Mouse (Mus musculus) embryonic facial prominence, embryonic 14.5 days (tissue): ENCODE measurements at regions not wholly inside any gene's neighbourhood (a gene's known extent, or its start where the extent isn't known, plus 50 kb on each side); places are given as distances from the start of the nearest gene placed in this dataset.

Source experiments
- ATAC-seq: fragments of 200-750 bp; cut with Nextera tagmentation; 2 replicates; pipeline ENCODE4 v1.8.0; 2017; ENCODE audit warnings: low read depth, moderate number of reproducible peaks, moderate TSS enrichment
- DNase-seq: peaks from one replicate; pipeline ENCODE4 v3.0.0-alpha.2; 2015; ENCODE audit warnings: low spot score
- H3K27ac ChIP-seq: fragments of 300-500 bp; sonication (generic); replicated peaks from 2 replicates; pipeline ENCODE4 v1.5.1; 2014; ENCODE audit warnings: low read depth, mild to moderate bottlenecking, low read length, moderate library complexity
- H3K27me3 ChIP-seq: fragments of 300-500 bp; sonication (generic); replicated peaks from 2 replicates; pipeline ENCODE4 v1.6.1; 2014; ENCODE audit warnings: low read length; ENCODE audit not compliant: control insufficient read depth, insufficient read depth
- H3K36me3 ChIP-seq: fragments of 300-500 bp; sonication (generic); 2 replicates; pipeline ENCODE4 v1.6.1; 2014; ENCODE audit warnings: low read length, mixed read lengths; ENCODE audit not compliant: control insufficient read depth, insufficient read depth
- H3K4me1 ChIP-seq: fragments of 300-500 bp; sonication (generic); 2 replicates; pipeline ENCODE4 v1.6.1; 2014; ENCODE audit warnings: antibody characterized with exemption, low read length; ENCODE audit not compliant: control insufficient read depth, insufficient read depth
- H3K4me2 ChIP-seq: fragments of 300-500 bp; sonication (generic); 2 replicates; pipeline ENCODE4 v1.6.1; 2014; ENCODE audit warnings: low read depth, mild to moderate bottlenecking, low read length, moderate library complexity, mixed read lengths
- H3K4me3 ChIP-seq: fragments of 300-500 bp; sonication (generic); 2 replicates; pipeline ENCODE4 v1.5.1; 2014; ENCODE audit warnings: low read depth, mild to moderate bottlenecking, low read length
- H3K9ac ChIP-seq: fragments of 300-500 bp; sonication (generic); 2 replicates; pipeline ENCODE4 v1.6.1; 2014; ENCODE audit warnings: low read depth, mild to moderate bottlenecking, low read length, moderate library complexity, mixed read lengths
- H3K9me3 ChIP-seq: fragments of 300-500 bp; sonication (generic); 2 replicates; pipeline ENCODE4 v1.6.1; 2016; ENCODE audit warnings: low read length; ENCODE audit not compliant: control insufficient read depth
- WGBS: fragments of 180-500 bp; shearing (Covaris S2); extraction: QIAGEN DNeasy Blood & Tissue Kit; methylation state at CpG from one replicate; pipeline ENCODE4 v1.1.7; 2014; 5-methylcytosine and 5-hydroxymethylcytosine counted together

DNA sequence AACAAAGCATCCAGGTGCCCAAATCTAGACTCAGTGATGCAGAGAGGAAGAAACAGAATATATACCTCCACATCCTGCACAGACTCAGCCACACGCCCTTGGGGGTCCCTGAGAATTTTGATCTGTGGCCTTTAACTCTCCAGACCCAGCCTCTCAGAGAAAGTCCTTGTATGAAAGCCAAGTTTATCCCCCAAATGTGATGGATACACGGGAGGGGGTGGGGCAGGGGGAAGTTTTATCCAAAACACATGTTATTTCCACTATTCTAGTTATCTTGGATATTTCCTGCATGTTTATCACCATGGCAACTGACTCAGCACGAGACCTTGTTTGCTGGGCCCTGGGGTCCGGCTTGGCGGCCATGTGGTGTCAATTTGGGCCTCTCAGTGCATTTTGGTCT is 57.8 kb upstream of the Cdon start:
- Histone ChIP-seq H3K4me2 (no peak overlapping the region), H3K9me3 (no peaks in the 10 kb centered on the region), H3K9ac (no peak overlapping the region), H3K4me3 (no peak overlapping the region), H3K4me1 (peaks cover 48% of the 10 kb centered on the region), H3K27ac (peak overlapping the region; percentile 81), H3K36me3 (no peaks in the 10 kb centered on the region), H3K27me3 (no peaks in the 10 kb centered on the region)
- DNase-seq (peak; percentile 88), ATAC-seq (peak; percentile 53)
- WGBS: 31% methylated on average over 5 of the region's 5 CpGs

- H3K27me3 ChIP-seq: no peaks in the 10 kb centered on the region
- DNase-seq (no peak), ATAC-seq (no peak)
- no peak overlapping the region for H3K4me2 ChIP-seq
- 55% methylated on average over 3 of the region's 4 CpGs for WGBS
- no peaks in the 10 kb centered on the region for H3K9me3 ChIP-seq
- H3K9ac ChIP-seq: no peak overlapping the region
- peaks cover 48% of the 10 kb centered on the region for H3K4me1 ChIP-seq
- peak overlapping the region; percentile 81 for H3K27ac ChIP-seq
- H3K36me3 ChIP-seq: no peaks in the 10 kb centered on the region
- H3K4me3 ChIP-seq: no peak overlapping the region
These were observed 57.0 kb upstream of the Cdon start for GRCm38 (mm10) chr9:35363936-35364335.

DNA sequence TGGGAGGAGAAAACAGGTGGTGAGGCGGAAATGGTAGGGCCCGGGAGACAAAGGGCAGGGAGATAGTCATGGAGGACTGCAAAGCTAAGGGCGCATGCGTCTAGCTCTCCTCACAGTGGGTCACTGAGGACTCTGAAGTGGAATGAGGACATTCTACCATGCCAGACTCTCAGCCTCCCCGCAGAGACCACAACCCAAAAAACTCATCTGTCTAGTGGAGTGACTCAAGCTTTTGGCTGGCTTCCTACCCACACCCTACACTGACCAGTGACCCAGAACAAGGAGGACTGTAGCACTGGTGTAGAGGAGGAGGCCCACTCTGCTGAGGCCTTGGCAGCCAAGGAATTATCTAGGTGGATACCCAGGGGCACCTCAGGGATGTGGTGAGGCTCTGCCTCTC is 55.0 kb upstream of the Cdon start:
- no peaks in the 10 kb centered on the region for H3K27me3 ChIP-seq
- H3K4me2 ChIP-seq: no peak overlapping the region
- WGBS: 98% methylated on average over 5 of the region's 5 CpGs
- H3K36me3 ChIP-seq: no peaks in the 10 kb centered on the region
- ATAC-seq (no peak), DNase-seq (no peak)
- H3K9ac ChIP-seq: no peak overlapping the region
- no peak overlapping the region for H3K27ac ChIP-seq
- H3K4me3 ChIP-seq: no peak overlapping the region
- peaks cover 29% of the 10 kb centered on the region for H3K4me1 ChIP-seq
- H3K9me3 ChIP-seq: no peaks in the 10 kb centered on the region

DNA sequence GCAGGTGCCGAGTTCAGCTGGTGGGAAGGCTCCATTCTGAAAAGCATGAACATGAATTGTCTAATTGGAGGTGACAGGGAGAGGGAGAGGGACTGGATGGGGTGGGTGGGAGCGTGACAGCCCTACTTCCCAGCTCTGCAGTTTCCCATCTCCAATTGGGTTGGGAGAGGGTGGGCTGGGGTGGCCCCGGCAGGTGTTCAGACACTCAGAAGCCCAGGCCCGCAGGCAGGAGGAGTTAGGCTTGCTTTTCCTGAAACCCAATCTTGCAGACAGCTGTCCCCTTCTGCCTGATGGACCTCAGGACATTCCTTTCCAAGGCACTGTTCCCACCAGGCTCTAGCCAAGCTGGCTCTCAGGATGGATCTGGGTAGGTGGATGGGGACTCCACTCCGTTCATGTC is 51.9 kb upstream of the Cdon start:
- Histone ChIP-seq H3K4me2 (no peak overlapping the region), H3K9me3 (no peaks in the 10 kb centered on the region), H3K27ac (no peak overlapping the region), H3K4me3 (no peak overlapping the region), H3K27me3 (no peaks in the 10 kb centered on the region), H3K4me1 (peaks cover 13% of the 10 kb centered on the region), H3K36me3 (no peaks in the 10 kb centered on the region), H3K9ac (no peak overlapping the region)
- ATAC-seq (peak; percentile 86), DNase-seq (peak; percentile 87)
- 51% methylated on average over 5 of the region's 5 CpGs for WGBS

DNA sequence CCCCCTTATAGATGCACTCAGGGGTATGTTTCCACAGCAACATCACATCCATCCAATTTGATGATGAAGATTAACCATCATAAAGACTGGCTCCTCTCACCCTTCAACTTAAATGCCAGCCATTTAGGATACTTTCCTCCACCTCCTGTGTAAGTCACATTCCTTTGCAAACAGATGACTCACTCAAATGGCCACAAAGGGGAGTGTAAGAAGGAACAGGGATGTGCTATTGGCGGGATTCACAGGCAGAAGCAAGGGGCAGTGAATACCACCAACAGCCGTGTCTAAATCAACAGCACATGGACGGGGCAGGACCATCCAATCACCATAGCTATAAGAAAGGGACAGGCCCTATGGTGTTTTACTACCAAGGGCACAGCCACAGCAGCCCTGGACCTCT is 50.9 kb upstream of the Cdon start:
- Histone ChIP-seq H3K27me3 (no peaks in the 10 kb centered on the region), H3K9me3 (no peaks in the 10 kb centered on the region), H3K36me3 (no peaks in the 10 kb centered on the region), H3K4me2 (no peak overlapping the region), H3K27ac (no peak overlapping the region), H3K9ac (no peak overlapping the region), H3K4me3 (no peak overlapping the region), H3K4me1 (peaks cover 13% of the 10 kb centered on the region)
- no peak for ATAC-seq
- DNase-seq: no peak
- 59% methylated on average over 3 of the region's 3 CpGs for WGBS

DNA sequence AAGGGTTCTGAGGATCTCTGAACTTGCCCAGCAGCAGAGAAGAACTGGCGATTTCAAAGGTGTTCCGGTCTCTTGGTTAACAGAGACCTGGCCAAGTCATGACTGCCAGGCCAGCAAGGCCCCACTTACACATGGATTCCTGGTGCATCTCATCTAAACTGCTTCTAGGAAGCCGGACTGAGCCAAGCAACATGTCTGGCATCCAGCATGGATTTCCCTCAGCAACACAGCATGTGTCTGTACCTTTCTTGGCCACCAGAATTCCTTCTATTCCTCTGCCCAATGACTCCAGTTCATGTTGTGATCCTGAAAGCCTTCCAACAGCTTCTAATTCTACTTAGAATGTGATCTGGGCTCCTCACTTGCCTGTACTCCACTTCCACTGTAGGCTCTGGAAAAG is 50.0 kb upstream of the Cdon start:
- 84% methylated on average over 3 of the region's 3 CpGs for WGBS
- DNase-seq (no peak), ATAC-seq (no peak)
- no peak overlapping the region for H3K9ac ChIP-seq
- no peaks in the 10 kb centered on the region for H3K36me3 ChIP-seq
- H3K27me3 ChIP-seq: no peaks in the 10 kb centered on the region
- no peak overlapping the region for H3K4me2 ChIP-seq
- no peak overlapping the region for H3K4me3 ChIP-seq
- no peaks in the 10 kb centered on the region for H3K9me3 ChIP-seq
- no peak overlapping the region for H3K27ac ChIP-seq
- H3K4me1 ChIP-seq: peaks cover 13% of the 10 kb centered on the region
